Mouse (Mus musculus) small intestine, adult 2 months (tissue): Measurements from ENCODE around the gene Ppp6r3.

Experiments used
- CTCF ChIP-seq: fragments of 200-500 bp; IDR thresholded peaks from 2 replicates; pipeline ENCODE4 v1.5.1; 2012; ENCODE audit warnings: low read depth, mild to moderate bottlenecking, control low read depth, inconsistent platforms, low read length, moderate library complexity, mixed read lengths; ENCODE audit not compliant: insufficient replicate concordance, insufficient read length; ENCODE audit errors: extremely low read depth
- POLR2A ChIP-seq: fragments of 200-500 bp; IDR thresholded peaks from 2 replicates; pipeline ENCODE4 v1.6.1; 2012; ENCODE audit warnings: low read depth, mild to moderate bottlenecking, control low read depth, inconsistent platforms, low read length, moderate library complexity

GRCm38 (mm10) chr19:3457700-3458099 lies 117.8 kb downstream of the Ppp6r3 start:
- TF ChIP-seq CTCF (no peak), POLR2A (no peak)
